Mouse (Mus musculus) Patski (cell line): ENCODE data around the gene Per3. TPM values are rescaled to one million over a fixed set of nuclear protein-coding genes. Genes with fewer than 3 reads are reported as not detected.

Experiments used
- ATAC-seq: fragments of 100-300 bp; one replicate; pipeline ENCODE4 v1.8.0; 2021
- CTCF ChIA-PET: fragments of 350-600 bp; sonication (Branson Sonifier 250); formaldehyde crosslinking; loops from one replicate; lab custom pipeline; 2022; ENCODE audit warnings: inconsistent platforms; lab: Charles Lee
- POLR2A ChIA-PET: fragments of 350-600 bp; sonication (Branson Sonifier 250); formaldehyde crosslinking; loops from one replicate; lab custom pipeline; 2022; ENCODE audit warnings: antibody characterized with exemption, inconsistent platforms; lab: Charles Lee
- DNase-seq: peaks from one replicate; pipeline ENCODE4 v3.0.0-alpha.2; 2011; ENCODE audit warnings: low read depth, low spot score
- H3K27me3 ChIP-seq: fragments of 371-371 bp; one replicate; pipeline ENCODE4 v1.5.1; 2021
- CTCF ChIP-seq: fragments of 100-300 bp; IDR thresholded peaks from one replicate; pipeline ENCODE4 v1.5.1; 2021
- in situ Hi-C: fragments of 300-500 bp; cut with MboI; formaldehyde crosslinking; loops from 3 replicates; pipeline ENCODE4 v1.11.1; 2018; ENCODE audit warnings: low pct_unique_long_range_greater_than_20kb, mixed read lengths
- polyA plus RNA-seq: library from polyadenylated mRNA; unstranded; gene quantifications from one replicate; pipeline ENCODE4 v1.2.3, GENCODE M21; 2021

Gene Per3
- polyA plus RNA-seq, 1 experiment from 2014 or later, result 7.4 TPM

DNA sequence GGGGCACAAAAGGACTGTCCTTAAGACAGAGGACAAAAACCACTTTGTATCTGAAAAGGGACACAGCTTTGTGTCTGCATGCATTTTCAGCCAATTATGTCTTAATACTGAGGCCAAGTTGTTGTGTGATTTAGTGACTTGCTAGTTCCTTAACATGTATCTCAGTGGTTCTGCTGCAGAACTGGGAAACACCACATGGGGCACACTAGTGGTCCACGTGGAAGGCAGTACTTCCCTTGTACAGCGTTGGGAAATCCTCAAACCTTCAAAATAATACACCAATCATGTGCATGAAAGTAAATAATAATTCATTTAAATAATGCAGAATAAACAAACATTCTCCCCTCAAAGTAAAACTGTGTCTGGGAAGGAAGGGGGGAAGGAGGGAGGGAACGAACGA is 24.3 kb upstream of the Per3 start:
- TF ChIP-seq CTCF, result no peak
- ChIA-PET CTCF (no interaction called here), POLR2A (no interaction called here)
- in situ Hi-C loops, result no loop called here
- H3K27me3 ChIP-seq, result peaks cover 7% of the 10 kb centered on the region
- no peak for DNase-seq
- no peak for ATAC-seq

DNA sequence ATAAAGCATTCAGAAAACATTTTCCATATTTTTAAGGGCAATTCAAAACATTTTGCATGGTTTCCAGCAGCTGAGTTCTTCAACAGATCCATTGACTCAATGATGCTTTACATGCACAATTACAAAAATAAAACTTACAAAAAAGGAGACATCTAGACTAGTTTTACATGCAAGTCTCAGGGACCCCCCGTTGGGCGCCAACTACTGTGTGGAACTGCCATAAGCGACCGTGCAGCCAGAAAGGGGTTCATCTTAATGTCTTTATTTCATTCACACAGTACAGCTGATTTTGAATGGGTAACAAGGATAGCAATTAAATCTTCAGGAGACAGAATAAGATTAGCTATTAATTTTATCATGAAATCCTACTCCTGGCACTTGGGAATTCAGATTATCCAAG is 15.1 kb upstream of the Per3 start:
- ChIA-PET POLR2A (no interaction called here), CTCF (interaction anchor here (1.0 kb wide), 1 partner anchor 13 kb away, joined by 3 read pairs; no protein-coding TSS in a partner anchor)
- DNase-seq (no peak), ATAC-seq (no peak)
- TF ChIP-seq CTCF, result no peak
- no peaks in the 10 kb centered on the region for H3K27me3 ChIP-seq
- in situ Hi-C loops, result no loop called here

DNA sequence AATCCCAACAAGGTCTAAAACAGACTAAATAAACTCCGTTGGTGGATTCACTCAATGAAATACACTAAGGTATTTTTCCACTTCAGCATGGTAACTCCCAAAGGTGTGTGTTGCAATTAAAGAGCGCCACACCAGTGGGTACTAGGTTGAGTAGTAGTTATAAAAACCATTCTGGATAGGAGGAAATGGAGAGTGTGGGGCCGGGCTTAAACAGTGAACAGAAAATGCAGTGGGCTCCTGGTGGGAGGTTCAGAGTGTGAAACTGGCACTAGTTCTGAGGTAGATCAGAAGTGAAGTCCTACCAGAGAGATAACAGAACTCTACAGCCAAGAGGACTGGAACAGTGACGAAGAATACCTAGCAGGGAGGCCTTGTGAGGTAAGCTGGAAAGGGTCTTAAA is 14.2 kb upstream of the Per3 start:
- no peak for TF ChIP-seq CTCF
- H3K27me3 ChIP-seq, result no peaks in the 10 kb centered on the region
- CTCF ChIA-PET, result no interaction called here
- DNase-seq (no peak), ATAC-seq (no peak)
- POLR2A ChIA-PET, result no interaction called here
- in situ Hi-C loops, result no loop called here

DNA sequence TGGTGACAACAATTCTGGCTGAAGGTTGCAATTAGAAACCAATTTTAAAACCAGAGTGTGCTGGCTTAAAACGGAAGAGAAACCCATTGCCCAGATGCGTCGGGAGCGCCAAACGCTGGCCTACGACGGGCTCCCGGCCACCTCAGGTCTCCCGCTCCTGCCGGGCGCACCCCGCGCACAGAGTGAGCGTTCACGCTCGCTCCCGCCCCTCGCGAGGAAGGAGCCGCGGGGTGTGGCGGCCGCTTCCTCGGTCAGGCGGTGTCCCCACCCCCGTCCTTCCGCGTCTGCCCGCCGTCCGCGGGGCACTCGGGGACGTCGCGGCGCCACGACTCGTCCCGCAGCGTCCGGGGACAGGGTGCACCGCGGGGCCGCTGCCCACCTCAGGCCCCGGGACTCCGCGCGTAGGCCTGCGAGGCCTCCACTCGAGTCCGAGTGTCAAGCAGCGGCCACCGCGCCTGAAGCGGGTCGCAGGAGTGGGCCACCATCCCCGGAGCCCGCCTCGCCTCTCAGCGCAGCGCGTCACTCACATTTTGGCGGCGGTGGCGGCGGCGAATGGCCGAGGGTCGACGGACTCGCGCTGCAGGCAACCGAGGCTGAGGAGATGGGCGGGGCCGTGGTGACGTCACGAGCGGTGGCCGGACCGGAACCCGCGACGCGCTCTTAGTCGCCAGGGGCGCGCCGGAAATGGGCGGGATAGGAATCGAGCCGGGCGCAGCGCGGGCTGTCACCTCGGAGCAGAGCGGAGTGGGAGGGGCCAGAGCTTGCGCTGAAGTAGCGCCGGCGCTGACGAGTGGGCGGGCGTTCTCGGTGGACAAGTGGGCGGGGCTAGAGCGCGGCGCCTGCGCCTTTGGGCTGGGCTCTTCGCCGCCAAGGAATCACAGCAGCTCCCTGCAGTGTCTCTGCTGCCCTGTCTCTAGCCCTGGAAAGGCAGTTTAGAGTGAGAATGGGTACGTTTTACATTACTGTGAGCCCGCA is 13.2 kb upstream of the Per3 start, which contains the start of gene Vamp3:
Vamp3 (minus strand) TSS at position 617 of the 975 bp plus-strand sequence.
- TF ChIP-seq CTCF, result no peak
- DNase-seq, result peak; percentile 65
- peak; percentile 97 for ATAC-seq
- CTCF ChIA-PET, result no interaction called here
- in situ Hi-C loops, result no loop called here
- POLR2A ChIA-PET, result no interaction called here
- H3K27me3 ChIP-seq, result no peaks in the 10 kb centered on the region

DNA sequence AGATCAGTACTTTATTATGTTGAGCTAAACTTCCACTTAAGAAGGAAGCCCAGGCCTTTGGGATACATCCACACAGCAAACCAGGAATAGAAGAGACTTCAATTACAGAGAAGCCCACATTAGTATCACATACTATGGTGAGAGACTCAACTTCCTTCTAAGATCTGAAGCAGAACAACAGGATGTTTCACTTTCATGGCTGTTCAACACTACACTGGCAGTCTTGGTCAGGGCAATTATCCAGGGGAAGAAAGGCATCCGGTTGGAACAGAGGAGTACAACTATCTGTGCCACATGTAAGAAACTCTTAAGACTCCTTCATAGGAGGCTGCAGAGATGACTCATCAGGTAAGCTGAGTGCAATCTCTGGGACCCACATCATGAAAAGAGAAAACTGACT is 6.7 kb upstream of the Per3 start:
- no peak for TF ChIP-seq CTCF
- POLR2A ChIA-PET, result no interaction called here
- in situ Hi-C loops, result no loop called here
- DNase-seq (no peak), ATAC-seq (no peak)
- H3K27me3 ChIP-seq, result no peaks in the 10 kb centered on the region
- CTCF ChIA-PET, result no interaction called here

DNA sequence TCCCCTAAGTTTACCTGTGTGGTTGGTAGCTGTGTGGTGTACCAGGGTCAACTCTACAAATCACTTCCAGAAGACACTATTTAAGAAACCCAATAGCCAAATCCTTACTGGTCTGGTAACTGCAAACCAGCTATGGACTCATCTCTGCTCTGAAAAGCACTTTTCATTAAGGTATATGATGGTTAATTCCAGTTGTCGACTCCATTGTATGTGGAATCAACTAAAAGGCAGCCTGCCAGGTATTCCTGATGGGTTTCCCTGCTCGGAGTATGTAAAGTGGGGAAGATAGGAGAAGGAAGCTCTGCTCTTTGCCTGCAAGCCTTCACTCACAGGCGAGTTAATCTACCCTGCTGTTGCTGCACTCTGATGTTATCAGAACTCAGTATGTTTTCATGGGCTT is 2.1 kb upstream of the Per3 start:
- in situ Hi-C loops, result no loop called here
- ChIA-PET POLR2A (no interaction called here), CTCF (no interaction called here)
- TF ChIP-seq CTCF, result no peak
- no peak for DNase-seq
- no peak for ATAC-seq
- no peaks in the 10 kb centered on the region for H3K27me3 ChIP-seq

DNA sequence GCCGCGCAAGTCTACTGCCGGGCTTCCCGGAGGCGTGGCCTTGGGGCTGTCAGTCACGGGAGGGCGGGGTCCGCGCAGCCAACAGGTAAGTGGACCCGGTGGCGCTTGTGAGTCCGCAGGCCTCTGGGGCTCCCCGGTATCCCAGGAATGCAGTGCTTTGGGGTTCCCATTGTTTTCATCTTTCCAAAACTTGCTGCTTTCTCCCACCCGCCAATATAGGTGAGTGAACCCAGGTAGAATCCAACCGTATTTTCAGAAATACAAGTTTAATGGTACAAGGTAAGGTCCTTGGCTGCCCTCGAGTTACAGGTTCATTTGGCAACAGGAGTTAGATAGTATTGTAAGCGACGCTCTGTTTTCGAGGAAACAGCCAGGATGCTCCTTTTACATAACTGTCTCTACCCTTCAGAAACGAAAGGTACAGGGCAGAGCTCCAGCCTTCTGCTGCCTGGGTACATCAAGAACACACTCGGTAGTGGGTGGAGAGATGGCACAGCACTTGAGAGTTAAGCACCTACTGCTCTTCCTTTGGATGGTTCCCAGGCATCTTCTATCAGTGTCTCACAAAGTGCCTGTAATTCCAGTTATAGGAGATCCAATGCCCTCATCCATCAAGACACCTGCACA is 592 bp upstream of the Per3 start:
- CTCF ChIA-PET, result no interaction called here
- POLR2A ChIA-PET, result no interaction called here
- H3K27me3 ChIP-seq, result no peaks in the 10 kb centered on the region
- DNase-seq (no peak), ATAC-seq (no peak)
- in situ Hi-C loops, result no loop called here
- no peak for TF ChIP-seq CTCF

DNA sequence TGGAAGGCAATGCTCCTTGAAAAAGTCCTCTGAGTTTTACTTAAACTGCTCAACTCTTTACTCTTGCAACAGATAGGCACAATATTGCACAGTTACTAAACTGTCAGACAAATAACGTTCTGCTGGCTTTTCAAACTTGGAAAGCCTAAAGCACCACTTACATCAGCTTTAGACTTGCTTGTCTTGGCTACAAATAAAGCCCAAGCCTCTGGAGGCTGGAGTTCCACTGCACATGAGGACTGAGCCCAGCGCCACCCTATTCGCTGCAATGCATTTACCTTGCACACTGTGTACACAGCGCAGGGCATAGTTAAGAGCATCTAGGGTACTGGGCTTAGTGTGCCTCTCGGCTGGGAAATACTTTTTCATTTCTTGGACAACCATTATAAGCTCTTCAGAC is 1.2 kb downstream of the Per3 start:
- ChIA-PET CTCF (no interaction called here), POLR2A (no interaction called here)
- in situ Hi-C loops, result no loop called here
- no peak for TF ChIP-seq CTCF
- no peaks in the 10 kb centered on the region for H3K27me3 ChIP-seq
- DNase-seq, result no peak
- ATAC-seq, result no peak

DNA sequence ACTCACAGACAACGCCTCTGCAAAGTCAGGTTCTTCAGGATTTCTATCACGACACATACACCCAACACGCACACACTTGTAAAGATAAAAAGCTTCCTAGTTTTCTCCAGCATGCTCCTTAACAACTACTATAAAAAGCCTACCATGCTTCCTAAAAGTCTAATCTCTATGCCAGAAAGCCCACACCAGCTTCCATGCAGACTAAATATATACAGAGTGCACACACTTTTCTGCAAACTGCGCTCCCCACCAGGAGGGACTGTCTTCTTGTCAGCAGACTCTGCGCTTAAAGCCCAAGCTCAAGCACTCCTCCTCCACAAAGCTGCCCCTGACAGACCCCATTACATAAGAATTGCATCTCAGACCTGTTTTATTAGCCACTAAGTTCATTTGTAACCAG is 3.0 kb downstream of the Per3 start:
- H3K27me3 ChIP-seq, result no peaks in the 10 kb centered on the region
- in situ Hi-C loops, result no loop called here
- DNase-seq (no peak), ATAC-seq (no peak)
- ChIA-PET POLR2A (no interaction called here), CTCF (interaction anchor here (1.3 kb wide), 1 partner anchor 18 kb away, joined by 3 read pairs; no protein-coding TSS in a partner anchor)
- no peak for TF ChIP-seq CTCF

DNA sequence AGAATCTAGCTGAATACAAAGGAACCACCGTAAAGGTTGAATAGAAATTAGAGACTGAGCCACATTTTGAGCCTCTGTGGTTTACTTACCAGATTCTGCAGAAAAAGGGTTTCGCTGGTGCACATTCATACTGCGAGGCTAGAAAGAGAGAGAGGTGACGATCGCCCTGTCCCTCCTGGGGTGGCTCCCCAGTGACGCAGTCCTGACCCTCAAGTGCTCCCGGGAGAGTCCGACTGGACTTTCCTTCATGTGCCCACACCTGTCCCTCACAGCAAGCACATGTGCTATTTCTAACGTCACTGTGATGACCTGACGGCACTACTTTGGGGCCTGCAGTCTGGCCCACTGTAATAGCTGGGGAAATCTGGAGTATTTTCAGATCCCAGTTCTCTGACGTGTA is 6.7 kb downstream of the Per3 start:
- ChIA-PET POLR2A (no interaction called here), CTCF (no interaction called here)
- no peaks in the 10 kb centered on the region for H3K27me3 ChIP-seq
- in situ Hi-C loops, result no loop called here
- no peak for TF ChIP-seq CTCF
- ATAC-seq, result no peak
- DNase-seq, result no peak

DNA sequence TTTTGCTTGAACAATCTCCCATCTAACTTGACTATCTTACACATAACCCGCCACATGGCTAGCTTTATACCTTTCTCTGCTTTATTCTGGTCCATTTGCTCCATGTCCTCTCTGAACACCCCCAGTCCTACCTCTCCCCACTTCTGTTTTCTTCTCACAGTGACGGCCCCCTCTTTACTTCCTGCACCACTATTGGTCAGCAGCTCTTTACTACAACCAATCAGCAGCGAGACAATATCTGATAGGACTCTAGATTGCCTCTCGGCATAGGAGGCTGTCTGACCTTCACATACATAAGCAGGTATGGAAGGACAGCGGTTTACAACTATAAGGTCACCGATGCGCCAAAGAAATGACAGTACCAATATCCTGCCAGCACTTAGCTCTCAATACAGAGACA is 7.9 kb downstream of the Per3 start:
- no peak for TF ChIP-seq CTCF
- ChIA-PET POLR2A (no interaction called here), CTCF (no interaction called here)
- ATAC-seq (no peak), DNase-seq (no peak)
- H3K27me3 ChIP-seq, result no peaks in the 10 kb centered on the region
- in situ Hi-C loops, result no loop called here
